Mouse (Mus musculus) hindbrain, postnatal 0 days (tissue): Measurements from ENCODE around the gene Orm2. TPM values are rescaled to one million over a fixed set of nuclear protein-coding genes. Genes with fewer than 3 reads are reported as not detected.

ENCODE experiments used
- ATAC-seq: fragments of 200-750 bp; cut with Nextera tagmentation; 2 replicates; pipeline ENCODE4 v1.8.0; 2017; ENCODE audit warnings: mild to moderate bottlenecking, moderate TSS enrichment, moderate library complexity
- DNase-seq: peaks from one replicate; pipeline ENCODE4 v3.0.0-alpha.2; 2015; ENCODE audit warnings: low spot score
- H3K27ac ChIP-seq: fragments of 300-500 bp; sonication (generic); 2 replicates; pipeline ENCODE4 v1.5.1; 2014; ENCODE audit warnings: mild to moderate bottlenecking
- H3K27me3 ChIP-seq: fragments of 300-500 bp; sonication (generic); 2 replicates; pipeline ENCODE4 v1.6.1; 2014; ENCODE audit warnings: low read length, mixed read lengths; ENCODE audit not compliant: insufficient read depth
- H3K36me3 ChIP-seq: fragments of 300-500 bp; sonication (generic); 2 replicates; pipeline ENCODE4 v1.6.1; 2014; ENCODE audit warnings: low read length, mixed read lengths; ENCODE audit not compliant: insufficient read depth
- H3K4me1 ChIP-seq: fragments of 300-500 bp; sonication (generic); 2 replicates; pipeline ENCODE4 v1.6.1; 2014; ENCODE audit warnings: antibody characterized with exemption, low read length, mixed read lengths; ENCODE audit not compliant: insufficient read depth
- H3K4me2 ChIP-seq: fragments of 300-500 bp; sonication (generic); 2 replicates; pipeline ENCODE4 v1.6.1; 2014; ENCODE audit warnings: low read depth, mild to moderate bottlenecking, low read length, moderate library complexity, mixed read lengths
- H3K4me3 ChIP-seq: fragments of 300-500 bp; sonication (generic); 2 replicates; pipeline ENCODE4 v1.5.1; 2014; ENCODE audit warnings: low read length
- H3K9ac ChIP-seq: fragments of 300-500 bp; sonication (generic); replicated peaks from 2 replicates; pipeline ENCODE4 v1.6.1; 2014; ENCODE audit warnings: mild to moderate bottlenecking, low read length, moderate library complexity, mixed read lengths
- H3K9me3 ChIP-seq: fragments of 300-500 bp; sonication (generic); 2 replicates; pipeline ENCODE4 v1.6.1; 2016; ENCODE audit warnings: low read length, mixed read lengths
- CTCF ChIP-seq: IDR thresholded peaks from 2 replicates; pipeline ENCODE4 v1.5.1; 2016; ENCODE audit warnings: antibody characterized with exemption, control low read depth, low read depth
- WGBS: fragments of 180-500 bp; shearing (Covaris S2); extraction: QIAGEN DNeasy Blood & Tissue Kit; methylation state at CpG from one replicate; pipeline ENCODE4 v1.1.7; 2014; 5-methylcytosine and 5-hydroxymethylcytosine counted together
- polyA plus RNA-seq: library from polyadenylated mRNA; unstranded; fragments of >200 nt; fragmentation: Nextera tagmentation; extraction: Ambion mirVana; gene quantifications from 2 replicates; pipeline ENCODE4 v1.2.1, GENCODE M21; 2015
- total RNA-seq: library from RNA; depleted of rRNA; stranded (reverse); fragments of >200 nt; gene quantifications from 2 replicates; pipeline ENCODE4 v1.2.3, GENCODE M21; 2014

Orm2 gene
- total and polyA plus RNA-seq, 2 experiments from 2014 or later, result not detected

DNA sequence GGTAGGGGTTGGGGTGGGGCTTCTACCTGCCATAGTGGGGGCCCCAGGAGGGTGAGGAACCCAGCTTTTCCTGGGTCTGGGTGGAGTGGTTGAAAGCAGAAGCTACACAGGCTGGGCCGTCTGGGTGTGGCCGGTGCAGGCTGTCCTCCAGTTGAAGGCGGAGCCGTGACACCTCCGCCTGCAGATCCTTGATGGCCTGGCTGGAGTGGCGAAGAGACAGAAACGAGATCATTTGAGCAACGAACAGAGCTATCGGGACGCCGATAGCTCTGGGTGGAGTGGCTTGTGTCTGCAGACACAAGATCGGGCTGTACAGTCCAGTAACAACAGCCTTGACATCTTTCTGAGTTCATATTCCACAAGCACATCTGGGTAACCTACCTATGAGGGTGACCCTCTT, 12.1 kb downstream of the Orm2 start:
- Histone ChIP-seq H3K9me3 (no peaks in the 10 kb centered on the region), H3K27me3 (no peaks in the 10 kb centered on the region), H3K4me3 (no peak overlapping the region), H3K36me3 (no peaks in the 10 kb centered on the region), H3K4me1 (no peaks in the 10 kb centered on the region), H3K27ac (no peak overlapping the region), H3K9ac (no peak overlapping the region), H3K4me2 (no peak overlapping the region)
- 88% methylated on average over 12 of the region's 12 CpGs for WGBS
- TF ChIP-seq CTCF, result no peak
- no peak for ATAC-seq
- DNase-seq, result no peak

DNA sequence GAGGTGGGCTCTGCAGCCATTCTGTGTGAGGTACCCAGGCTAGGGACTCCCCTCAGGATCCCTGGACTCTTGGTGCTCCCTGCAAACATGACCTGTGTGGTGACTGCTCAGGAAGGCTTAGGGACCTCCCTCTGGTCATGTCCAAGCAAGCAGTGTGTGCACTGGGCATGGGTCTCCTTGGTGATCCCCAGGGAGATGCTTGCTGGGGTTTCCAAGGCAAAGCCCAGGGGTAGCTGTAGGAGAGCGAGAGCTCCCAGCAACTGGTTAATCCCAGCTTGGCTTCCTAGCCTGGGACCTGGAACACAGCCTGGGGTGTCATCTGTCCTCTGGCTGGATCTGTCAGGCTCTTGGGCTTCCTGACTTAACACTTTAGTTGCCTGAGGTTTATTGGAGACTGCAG, 13.1 kb downstream of the Orm2 start:
- no peak overlapping the region for H3K4me3 ChIP-seq
- ATAC-seq (peak; percentile 61), DNase-seq (peak; percentile 64)
- H3K4me2 ChIP-seq, result no peak overlapping the region
- H3K9ac ChIP-seq, result no peak overlapping the region
- no peak for TF ChIP-seq CTCF
- H3K27ac ChIP-seq, result no peak overlapping the region
- H3K9me3 ChIP-seq, result no peaks in the 10 kb centered on the region
- H3K27me3 ChIP-seq, result no peaks in the 10 kb centered on the region
- WGBS, result 27% methylated on average over 1 of the region's 1 CpGs
- no peaks in the 10 kb centered on the region for H3K4me1 ChIP-seq
- H3K36me3 ChIP-seq, result no peaks in the 10 kb centered on the region

DNA sequence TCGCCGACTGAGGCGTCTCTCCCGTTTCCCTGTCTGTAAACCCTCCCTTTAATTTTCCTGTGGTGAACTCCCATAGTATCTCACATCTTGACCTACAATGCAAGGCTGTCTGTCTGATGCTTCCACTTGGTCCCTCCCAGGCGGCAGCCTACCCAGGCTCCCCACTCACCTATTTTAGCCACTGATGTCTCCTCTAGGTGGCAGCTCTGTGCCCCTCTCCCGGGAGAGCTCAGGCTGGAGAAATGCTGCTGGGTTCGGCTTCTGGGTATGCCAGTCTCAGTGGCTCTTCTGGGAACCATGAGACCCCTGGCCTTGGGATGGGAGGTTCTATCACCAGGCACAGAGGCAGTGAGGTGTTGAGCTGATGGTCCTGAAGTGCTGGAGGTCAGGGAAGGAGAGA, 15.2 kb downstream of the Orm2 start:
- H3K4me1 ChIP-seq, result no peaks in the 10 kb centered on the region
- TF ChIP-seq CTCF, result peak; percentile 51
- H3K27me3 ChIP-seq, result no peaks in the 10 kb centered on the region
- no peaks in the 10 kb centered on the region for H3K9me3 ChIP-seq
- no peak overlapping the region for H3K4me3 ChIP-seq
- no peak overlapping the region for H3K4me2 ChIP-seq
- H3K27ac ChIP-seq, result no peak overlapping the region
- 67% methylated on average over 7 of the region's 7 CpGs for WGBS
- H3K36me3 ChIP-seq, result no peaks in the 10 kb centered on the region
- no peak overlapping the region for H3K9ac ChIP-seq
- ATAC-seq, result no peak
- DNase-seq, result no peak

DNA sequence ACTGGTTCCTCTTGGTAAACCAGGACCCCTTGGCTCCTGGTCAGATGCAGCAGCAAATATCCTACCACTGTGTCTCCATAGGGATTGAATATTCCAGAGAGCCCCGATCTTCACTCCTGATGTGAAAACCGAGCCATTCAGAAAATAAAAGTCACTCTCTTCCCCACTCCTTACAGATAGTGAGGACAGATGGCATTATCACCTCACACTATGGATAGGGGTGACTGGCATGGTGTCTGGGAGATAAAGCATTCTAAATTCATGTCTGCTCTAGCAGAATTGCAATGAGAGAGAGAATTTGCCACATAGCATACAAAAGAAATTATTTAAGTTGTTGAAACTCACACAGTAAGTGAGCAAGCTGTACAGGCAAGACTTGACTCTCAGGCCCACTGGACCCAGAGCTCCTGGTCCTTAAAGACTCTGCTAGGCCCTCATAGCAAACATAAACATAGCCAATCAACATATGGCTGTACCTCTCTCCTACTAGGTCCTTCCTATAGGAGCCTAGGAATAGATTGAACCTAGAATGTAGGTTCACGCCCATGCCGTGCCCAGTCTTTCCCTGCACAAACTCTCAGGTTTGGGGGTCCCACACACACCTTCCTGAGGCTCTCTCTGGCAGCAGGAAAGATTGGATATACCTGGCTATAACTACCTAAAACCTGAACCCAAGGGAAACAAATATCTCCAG, 20.6 kb downstream of the Orm2 start:
- H3K27me3 ChIP-seq, result no peaks in the 10 kb centered on the region
- no peaks in the 10 kb centered on the region for H3K4me1 ChIP-seq
- H3K4me2 ChIP-seq, result no peak overlapping the region
- H3K4me3 ChIP-seq, result no peak overlapping the region
- no peak overlapping the region for H3K9ac ChIP-seq
- 91% methylated on average over 4 of the region's 4 CpGs for WGBS
- DNase-seq, result no peak
- H3K36me3 ChIP-seq, result peaks cover 4% of the 10 kb centered on the region; the same call in 1 of the 2 replicates
- H3K9me3 ChIP-seq, result no peaks in the 10 kb centered on the region
- no peak for ATAC-seq
- TF ChIP-seq CTCF, result no peak
- no peak overlapping the region for H3K27ac ChIP-seq

DNA sequence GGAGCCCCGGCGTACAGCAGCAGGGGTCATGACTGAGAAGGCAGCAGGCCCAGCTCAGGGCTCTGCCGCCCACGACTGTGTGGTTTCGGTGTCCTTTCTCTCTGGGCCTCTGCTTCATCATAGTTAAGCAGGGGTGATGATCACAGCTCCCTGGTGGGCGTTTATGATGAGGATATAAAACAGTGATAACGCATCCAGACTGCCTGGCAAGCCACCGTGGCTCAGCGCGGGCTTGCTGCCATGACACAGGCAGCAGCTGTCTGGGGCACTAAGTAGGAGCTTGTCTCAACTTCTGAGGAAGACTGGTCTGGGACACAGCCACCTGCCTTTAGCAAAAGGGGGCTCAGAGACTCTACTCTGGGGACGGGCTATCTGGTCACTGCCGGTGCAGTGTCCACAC, 21.2 kb downstream of the Orm2 start:
- H3K9me3 ChIP-seq, result no peaks in the 10 kb centered on the region
- DNase-seq (no peak), ATAC-seq (no peak)
- no peak overlapping the region for H3K27ac ChIP-seq
- H3K36me3 ChIP-seq, result peaks cover 4% of the 10 kb centered on the region; the same call in 1 of the 2 replicates
- no peak overlapping the region for H3K4me2 ChIP-seq
- H3K9ac ChIP-seq, result no peak overlapping the region
- no peak for TF ChIP-seq CTCF
- no peaks in the 10 kb centered on the region for H3K27me3 ChIP-seq
- no peaks in the 10 kb centered on the region for H3K4me1 ChIP-seq
- no peak overlapping the region for H3K4me3 ChIP-seq
- 68% methylated on average over 12 of the region's 12 CpGs for WGBS

DNA sequence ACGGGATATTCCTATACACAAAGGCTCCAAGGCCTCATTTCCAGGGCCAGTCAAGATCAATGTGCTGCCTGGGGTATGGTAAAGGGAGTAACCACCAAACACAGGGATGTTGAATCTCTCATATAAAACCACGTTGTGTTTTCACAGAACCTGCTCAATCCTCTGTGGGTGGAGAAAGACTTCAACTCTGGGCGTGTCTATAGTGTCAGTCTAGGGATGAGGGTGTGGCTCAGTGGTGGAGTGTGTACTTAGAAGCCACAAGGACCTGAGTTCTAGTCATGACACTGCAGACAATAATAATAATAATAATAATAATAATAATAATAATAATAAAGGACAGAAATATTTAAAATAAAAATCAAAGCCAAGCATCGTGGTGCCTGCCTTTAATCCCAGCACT, 22.0 kb downstream of the Orm2 start:
- Histone ChIP-seq H3K4me1 (peaks cover 5% of the 10 kb centered on the region; the same call in 1 of the 2 replicates), H3K36me3 (peaks cover 4% of the 10 kb centered on the region; the same call in 1 of the 2 replicates)

DNA sequence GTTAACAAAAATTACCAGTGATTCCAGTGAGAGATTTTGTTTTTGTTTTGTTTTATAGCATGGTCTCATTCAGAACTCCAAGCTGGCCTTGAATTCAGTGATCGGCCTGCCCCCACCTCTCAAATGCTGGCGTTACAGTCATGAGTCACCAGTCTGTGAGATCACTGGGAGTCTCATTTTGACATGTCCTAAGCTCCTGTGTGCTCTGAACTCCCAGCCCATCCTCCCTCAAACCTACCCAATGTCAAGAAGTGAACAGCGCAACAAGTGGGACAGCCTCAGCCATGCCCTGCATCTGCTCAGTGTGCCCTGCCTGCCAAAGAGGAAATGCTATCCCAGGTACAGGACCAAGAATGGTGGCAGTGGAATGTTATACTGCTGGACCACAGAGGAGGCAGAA, 23.0 kb downstream of the Orm2 start:
- TF ChIP-seq CTCF, result no peak
- H3K9me3 ChIP-seq, result no peaks in the 10 kb centered on the region
- H3K9ac ChIP-seq, result no peak overlapping the region
- H3K4me1 ChIP-seq, result peaks cover 8% of the 10 kb centered on the region; the same call in 1 of the 2 replicates
- DNase-seq (no peak), ATAC-seq (no peak)
- no peaks in the 10 kb centered on the region for H3K27me3 ChIP-seq
- no peak overlapping the region for H3K4me2 ChIP-seq
- H3K36me3 ChIP-seq, result peaks cover 4% of the 10 kb centered on the region; the same call in 1 of the 2 replicates
- H3K27ac ChIP-seq, result no peak overlapping the region
- H3K4me3 ChIP-seq, result no peak overlapping the region
- 94% methylated on average over 3 of the region's 3 CpGs for WGBS

More for the DNA sequence above, 22.0 kb downstream of the Orm2 start:
- 89% methylated on average over 4 of the region's 4 CpGs for WGBS
- ATAC-seq (no peak), DNase-seq (no peak)
- Histone ChIP-seq H3K9ac (no peak overlapping the region), H3K9me3 (no peaks in the 10 kb centered on the region), H3K4me3 (no peak overlapping the region), H3K4me2 (no peak overlapping the region), H3K27ac (no peak overlapping the region), H3K27me3 (no peaks in the 10 kb centered on the region)
- no peak for TF ChIP-seq CTCF
